Mouse (Mus musculus) T-helper 2 cell (primary cell): ENCODE measurements around the gene Fgf13.

Experiments
- in situ Hi-C: fragments of 300-600 bp; cut with MboI, MseI; formaldehyde crosslinking; loops from one replicate; pipeline ENCODE4 v1.15.1; 2025; ENCODE audit warnings: high pct_unique_total_duplicates

The Fgf13 gene

DNA sequence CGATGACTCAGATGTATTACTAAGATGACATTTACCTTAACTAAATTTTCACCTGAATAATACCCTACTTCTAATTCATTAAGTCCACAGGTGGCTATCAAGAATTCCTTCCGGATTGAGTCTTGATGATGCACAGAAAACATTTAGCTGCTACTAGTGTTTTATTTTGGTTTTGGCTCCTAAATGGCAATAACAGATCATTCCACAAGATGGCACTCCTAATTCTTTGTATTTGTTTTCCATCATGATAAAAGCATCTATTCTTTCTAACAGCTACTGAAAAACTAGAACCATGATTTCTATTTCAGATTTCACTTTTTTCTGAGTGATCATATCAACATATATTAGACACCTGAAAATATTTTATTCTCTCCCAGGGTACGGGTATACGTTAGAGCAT, 373.7 kb downstream of the Fgf13 start:
- in situ Hi-C loops = loop anchor here (10.0 to 25.0 kb wide), 2 partner anchors 411 to 818 kb away; no protein-coding TSS in a partner anchor

DNA sequence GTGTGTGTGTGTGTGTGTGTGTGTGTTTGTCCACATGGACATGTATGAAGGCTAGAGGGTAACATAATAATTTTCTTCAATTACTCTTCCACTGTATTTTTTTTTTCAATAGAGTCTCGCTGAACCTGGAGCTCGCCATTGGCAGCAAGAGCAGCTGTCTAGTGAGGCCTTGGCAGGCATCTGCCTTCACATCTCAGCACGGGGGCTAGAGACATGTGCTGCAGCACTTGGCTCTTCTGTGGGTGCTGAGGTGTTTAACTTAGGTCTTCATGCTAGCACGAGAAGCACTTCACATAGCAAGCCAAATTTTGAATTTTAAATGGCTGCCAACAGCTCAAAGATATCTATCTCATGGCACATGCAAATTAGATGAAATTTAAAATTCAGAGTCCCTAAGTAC, 380.9 kb downstream of the Fgf13 start:
- in situ Hi-C loops = loop anchor here (25.0 kb wide), 1 partner anchor 825 kb away; no protein-coding TSS in a partner anchor

DNA sequence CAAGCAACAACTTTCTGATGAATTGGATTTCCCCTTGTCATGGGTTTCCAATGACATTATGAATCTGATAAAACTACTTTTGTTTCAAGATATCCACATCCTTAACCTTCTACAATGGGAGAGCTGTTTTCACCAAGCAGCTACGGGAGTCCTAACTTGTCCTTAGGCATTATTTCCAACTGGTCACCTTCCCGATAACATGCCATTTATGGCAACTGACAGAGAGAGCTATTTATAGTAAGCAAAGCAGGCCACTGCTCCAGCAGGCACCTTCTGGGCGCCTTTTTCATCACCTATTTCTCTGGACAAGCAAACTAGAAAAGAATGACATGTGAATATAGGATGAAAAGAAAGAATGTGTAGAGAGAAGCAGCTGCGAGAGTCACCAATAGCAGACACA, 385.5 kb downstream of the Fgf13 start:
- in situ Hi-C loops = loop anchor here (25.0 kb wide), 1 partner anchor 830 kb away; no protein-coding TSS in a partner anchor

DNA sequence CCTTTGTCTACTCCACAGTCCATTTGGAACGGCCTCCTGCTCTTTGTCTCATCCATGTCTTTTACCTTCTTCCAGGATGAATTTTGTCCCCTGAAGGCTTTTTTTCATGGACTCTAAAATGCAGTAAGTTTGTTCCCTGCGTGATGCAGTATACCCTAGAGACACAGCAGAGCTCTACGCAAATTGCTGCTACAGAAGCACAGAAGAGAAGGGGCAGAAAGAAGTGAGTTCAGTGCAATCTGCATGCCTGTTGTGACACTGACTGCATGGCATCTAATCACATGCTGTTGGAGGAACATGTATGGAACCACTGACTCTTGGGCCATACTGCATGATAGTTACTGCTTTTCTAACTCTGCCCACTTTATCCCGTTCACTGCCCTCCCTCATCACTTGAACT, 388.2 kb downstream of the Fgf13 start:
- in situ Hi-C loops = loop anchor here (25.0 kb wide), 1 partner anchor 833 kb away; no protein-coding TSS in a partner anchor

DNA sequence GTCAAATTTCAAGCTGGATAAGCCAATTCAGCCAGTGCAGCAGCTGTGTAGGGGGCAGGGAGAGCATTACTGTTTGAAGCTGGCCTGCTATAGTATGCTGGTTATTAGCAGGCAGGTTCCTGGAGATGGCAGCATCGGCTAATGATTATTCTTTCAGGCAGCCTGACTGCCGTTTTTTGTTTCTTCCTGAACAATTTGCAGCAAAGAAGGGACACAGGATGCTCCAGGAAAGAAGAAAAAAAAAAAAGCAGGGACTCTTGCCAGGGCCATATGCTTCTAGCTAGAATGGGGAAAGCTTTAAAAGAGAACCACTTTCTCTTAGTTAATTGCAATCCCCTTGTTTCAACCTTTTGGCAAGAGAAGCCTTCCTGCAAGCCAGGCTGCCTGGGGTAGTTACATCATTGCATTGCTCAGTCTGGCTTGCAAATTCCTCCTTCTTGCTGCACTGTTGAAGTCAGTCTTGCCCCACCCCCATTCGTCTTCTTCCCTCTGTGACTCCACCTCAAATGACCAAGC, 388.7 kb downstream of the Fgf13 start:
- in situ Hi-C loops = loop anchor here (25.0 kb wide), 1 partner anchor 833 kb away; no protein-coding TSS in a partner anchor

DNA sequence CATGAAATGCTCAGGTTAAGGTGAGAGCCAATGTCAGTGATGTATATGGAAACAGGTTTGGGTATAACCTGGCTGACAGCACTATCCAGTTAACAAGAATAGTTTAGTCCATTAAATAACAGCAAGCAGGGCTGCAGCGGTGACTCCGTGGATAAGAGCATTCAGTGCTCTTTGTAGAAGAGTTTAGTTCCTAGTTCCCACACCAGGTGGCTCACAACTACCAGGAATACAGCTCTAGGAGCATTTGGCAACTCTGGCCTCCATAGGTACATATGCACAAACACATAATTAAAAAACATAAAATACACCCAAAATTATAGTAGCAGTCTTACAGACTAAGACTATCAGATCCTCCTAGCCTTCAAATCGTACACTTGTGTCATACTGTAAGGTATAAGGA, 390.2 kb downstream of the Fgf13 start:
- in situ Hi-C loops = loop anchor here (25.0 kb wide), 1 partner anchor 835 kb away; no protein-coding TSS in a partner anchor

DNA sequence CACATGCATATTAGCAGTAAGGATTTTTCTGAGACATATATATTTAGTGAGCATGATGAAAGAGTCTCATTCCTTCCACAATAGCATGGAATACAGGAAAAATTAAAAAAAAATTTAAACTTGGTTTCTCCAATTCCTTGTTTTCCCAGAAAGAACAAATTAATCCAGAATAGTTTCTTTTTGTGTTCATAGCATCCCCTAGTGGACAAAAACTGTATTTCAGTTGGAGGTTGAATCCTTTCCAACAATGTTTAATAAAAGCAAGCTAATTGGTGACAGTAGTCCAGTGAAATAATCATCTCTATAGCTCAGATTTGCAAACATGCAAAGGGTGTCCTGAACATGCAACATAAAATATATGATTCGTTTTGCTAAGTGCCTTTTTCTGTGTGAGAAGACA, 395.7 kb downstream of the Fgf13 start:
- in situ Hi-C loops = loop anchor here (25.0 kb wide), 1 partner anchor 535 kb away; no protein-coding TSS in a partner anchor

DNA sequence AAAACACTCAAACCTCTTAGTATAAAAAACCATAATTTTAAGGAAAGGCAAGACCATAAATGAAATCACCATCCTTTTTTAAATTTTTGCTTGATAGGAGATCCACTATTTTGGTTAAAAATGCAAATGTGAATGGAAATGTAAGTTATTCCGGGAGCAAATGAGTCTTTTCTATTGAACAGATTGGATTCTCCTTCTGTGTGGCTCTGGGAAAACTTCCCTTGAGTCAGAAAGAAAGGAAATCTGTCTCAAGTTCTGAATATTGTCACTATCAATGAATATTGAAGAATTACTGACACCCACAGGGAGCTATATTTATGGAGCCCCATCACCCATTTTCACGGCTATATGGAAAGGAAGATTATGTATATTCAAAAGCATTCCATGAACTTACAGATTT, 401.1 kb downstream of the Fgf13 start:
- in situ Hi-C loops = loop anchor here (25.0 kb wide), 1 partner anchor 529 kb away; no protein-coding TSS in a partner anchor

DNA sequence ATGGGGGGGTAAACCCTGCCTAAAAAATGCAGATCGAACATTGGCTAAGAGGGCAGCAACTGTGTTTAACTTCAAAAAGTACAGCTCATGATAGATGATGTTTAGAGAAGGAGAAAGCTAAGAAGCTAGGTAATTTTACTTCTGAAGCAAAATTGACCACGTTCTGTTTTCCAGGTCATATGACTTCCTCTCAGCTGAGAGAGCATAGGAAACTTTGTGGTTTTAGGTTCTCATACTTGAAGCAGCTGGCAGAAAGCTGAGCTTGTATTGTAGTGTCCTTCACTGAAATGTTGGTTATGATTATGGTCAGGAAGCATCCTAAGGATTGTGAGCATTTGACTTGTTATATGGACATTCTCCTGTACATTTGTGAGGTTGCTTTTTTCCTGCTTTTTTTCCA, 425.9 kb downstream of the Fgf13 start:
- in situ Hi-C loops = no loop called here

DNA sequence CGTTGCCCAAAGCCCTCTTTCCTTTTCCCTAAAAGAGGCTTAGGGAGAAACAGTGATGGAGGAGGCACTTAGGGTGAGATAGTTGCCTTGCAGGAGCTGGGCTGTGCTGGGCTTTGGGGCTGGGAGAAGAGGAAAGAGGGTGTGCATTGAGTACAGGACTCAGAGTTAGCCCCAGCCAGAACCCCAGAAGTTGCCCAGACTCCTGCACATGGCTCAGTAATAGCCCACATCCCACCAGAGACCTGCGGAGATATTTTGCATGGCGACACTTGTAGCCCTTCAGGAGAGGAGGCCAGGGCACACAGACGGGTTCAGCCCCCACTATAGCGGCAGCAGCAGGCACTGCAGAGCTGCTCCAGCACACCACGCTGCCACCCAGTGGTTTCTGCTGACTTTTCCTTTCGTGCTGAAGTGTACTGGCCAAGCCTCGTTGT, 432.9 kb downstream of the Fgf13 start:
- in situ Hi-C loops = no loop called here

DNA sequence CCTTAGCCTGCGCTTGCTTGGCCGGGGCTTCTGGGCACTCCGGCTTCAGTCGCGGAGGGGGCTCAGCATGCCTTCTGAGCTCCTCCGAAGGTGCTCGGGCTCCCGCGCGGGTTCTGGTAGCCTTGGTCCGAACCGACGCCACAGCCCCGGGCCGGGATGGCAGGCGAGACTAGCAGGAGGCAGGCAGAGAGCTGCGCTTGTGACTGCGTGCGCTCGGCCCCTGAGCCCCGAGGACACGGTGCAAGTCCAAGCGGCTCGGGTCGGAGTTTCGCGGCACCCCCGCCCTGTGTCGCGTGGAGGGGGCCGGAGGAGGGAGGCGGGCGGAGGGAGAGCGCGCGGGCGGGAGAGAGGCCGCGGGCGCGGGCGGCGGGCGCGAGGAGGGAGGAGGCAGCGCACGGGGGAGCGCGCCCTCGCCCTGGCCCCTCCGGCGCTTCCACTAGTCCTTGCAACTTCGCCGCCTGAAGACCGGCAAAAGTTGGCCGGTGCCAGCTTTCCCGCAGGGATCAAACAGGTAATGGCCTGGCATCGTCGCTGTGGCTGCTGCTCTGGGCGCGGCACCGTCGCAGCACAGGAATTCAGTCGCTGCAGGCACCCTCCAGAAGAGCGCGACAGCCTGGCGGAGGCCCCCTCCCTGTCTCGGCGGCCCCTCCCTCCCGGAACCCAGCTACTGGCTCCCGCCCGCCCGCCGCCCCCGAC, 433.6 kb downstream of the Fgf13 start:
- in situ Hi-C loops = no loop called here

DNA sequence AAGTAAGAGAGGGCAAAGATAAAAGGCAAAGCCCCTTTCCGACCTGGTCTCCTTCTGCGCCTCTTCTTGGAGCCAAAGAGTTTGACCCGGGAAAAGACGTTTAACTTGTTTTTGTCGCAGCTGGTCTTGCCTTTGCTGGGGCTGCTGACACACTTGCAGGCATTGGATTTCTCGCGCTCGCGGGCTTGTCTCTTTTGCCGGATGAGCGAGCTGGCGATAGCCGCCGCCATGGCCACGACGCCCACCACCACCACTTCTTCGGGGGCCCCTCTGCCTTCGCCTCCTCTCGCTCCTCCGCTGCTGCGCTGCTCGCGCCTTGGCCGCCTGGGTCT, 434.1 kb downstream of the Fgf13 start:
- in situ Hi-C loops = no loop called here

DNA sequence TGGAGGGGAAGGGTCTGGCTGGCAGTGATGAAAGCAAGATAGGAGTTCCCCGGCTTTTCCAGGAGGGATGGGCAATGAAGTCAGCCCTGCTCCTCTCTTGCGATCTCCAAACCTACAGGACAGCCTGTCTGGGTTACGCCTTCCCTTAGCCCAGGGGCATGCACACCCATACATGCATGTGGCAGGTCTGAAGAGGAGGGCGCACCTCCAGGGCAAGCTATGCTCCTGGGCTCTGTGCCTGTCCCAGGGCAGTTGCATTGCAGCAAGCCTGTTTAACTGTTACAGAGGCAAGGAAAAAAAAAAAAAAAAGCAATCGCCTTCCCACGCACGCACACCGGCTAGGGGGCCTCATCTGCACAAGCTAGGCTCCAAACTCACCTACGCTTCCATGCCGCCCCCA, 434.5 kb downstream of the Fgf13 start:
- in situ Hi-C loops = no loop called here

DNA sequence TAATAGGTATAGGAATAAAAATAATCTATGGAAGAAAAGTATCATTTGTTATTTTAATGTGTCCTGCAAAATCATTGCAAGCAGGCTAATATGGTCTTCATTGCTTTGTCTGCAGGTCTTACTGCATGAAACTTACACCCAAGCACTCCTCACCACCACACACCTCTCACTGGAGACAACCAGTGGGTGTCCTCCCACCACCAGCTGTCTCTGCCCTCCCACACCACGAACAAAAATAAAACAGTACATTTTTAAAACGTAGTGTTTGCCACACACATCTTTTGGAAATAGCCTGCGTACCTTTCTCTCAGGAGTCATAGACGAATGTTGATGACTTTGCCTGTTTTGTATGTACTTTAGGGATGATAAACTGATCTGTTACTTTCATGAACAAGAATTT, 441.2 kb downstream of the Fgf13 start:
- in situ Hi-C loops = no loop called here

DNA sequence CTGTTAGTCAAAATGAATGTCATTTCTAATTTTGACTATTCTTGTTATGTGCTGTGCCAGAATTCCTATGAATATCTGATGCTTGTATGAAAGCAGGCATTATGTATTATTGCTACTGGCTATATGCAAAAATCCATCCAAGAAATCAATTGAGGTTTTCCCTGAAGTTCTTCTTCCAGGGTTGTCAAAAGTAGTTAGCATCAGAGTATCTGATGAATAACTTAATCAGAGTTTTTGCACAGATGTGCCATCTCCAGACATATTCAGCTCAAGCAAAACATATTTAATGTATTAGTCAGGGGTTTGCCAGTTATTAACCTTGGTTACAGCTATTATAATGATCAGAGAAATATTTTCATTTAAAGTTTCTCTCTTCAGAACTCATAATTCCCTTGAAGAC, 454.7 kb downstream of the Fgf13 start:
- in situ Hi-C loops = no loop called here

DNA sequence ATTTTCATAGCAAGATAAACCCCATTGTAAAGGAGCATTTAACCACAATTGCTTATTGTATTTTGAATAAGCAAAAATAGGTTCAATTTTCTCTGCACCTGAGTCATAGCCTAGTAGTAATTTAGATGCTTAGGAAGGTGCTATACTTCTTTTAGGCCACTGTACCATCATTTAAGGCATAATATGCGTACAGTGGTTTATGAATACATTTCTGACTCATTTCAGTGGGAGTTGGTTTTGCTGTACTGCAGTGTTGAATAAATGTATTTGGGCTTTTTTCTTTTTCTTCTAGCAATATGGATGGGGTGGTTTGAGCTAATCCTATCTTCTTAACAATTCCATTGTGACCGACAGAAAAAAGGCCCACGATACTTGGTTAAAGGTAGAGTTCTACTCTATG, 481.9 kb downstream of the Fgf13 start:
- in situ Hi-C loops = no loop called here

DNA sequence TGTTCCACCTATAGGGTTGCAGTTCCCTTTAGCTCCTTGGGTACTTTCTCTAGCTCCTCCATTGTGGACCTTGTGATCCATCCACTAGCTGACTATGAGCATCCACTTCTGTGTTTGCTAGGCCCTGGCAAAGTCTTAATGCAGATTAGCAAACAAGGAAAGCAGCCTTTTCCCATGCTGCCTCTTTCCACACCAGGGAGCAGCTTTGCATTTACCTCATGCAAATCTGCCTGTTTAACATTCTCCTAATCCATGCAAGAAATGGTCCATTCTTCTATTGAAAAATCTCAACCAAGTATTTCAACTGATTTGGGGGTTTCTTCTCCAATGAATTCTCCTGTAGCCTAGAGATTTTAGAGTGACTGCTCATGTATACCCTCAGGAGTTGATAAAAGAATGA, 487.4 kb downstream of the Fgf13 start:
- in situ Hi-C loops = no loop called here

DNA sequence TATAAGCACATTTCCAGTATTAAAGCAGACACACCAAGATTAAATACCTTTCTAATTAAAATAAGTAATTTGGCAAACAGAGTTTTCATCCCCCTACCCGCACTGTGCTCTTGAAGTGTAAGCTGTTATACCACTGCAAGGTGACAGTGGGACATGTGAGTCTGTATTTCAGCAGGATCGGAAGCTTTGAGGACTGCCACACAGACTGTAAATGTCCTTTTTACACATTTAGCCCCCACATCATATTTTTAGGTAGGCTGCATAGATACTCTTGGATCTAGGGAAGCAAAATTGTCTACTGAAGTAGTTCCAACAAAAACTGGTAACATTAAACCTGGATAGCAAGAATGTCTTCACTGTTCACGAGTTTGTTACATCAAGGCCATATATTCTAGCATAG, 495.8 kb downstream of the Fgf13 start:
- in situ Hi-C loops = no loop called here

DNA sequence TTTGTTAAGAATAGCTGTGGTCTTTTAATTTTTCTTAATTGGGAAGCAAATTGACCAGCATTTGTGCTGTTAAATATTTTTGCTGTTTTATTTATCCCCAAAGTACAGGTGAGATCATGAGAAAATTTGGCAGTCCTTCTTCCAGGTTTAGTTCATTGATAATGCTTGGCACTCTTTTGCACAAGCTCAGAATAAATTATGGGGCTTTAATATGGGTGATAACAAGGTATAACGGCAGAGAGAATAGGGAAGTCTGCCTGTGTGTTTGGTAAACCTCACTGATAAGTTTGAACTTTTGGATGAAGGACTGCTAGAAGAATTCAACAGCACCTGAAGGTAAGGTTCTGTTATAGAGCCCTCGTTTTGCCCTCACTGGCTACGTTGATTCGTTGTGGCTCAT, 504.7 kb downstream of the Fgf13 start:
- in situ Hi-C loops = no loop called here

DNA sequence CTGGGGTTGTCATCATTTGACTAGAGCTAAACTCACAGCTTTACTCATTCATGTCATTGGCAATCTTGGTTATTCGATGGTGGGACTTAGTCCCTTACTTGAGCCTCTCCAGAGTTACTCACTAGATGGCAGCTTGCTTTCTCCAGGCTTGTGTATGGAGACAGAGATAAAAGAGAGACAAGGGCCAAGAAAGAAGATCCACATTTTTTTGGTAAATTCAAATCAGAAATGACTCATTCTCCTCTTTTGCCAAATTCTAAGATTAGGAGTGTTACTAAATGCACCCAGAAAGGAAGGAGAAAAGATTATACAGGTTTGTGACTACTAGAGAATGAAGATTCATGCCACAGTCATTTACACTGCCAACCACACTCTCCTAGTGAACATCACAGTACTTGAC, 532.9 kb downstream of the Fgf13 start:
- in situ Hi-C loops = no loop called here
